Mouse (Mus musculus) forebrain, embryonic 15.5 days (tissue): ENCODE data around the gene Mtus2. TPM values are rescaled to one million over a fixed set of nuclear protein-coding genes. Genes with fewer than 3 reads are reported as not detected.

Source experiments
- ATAC-seq: fragments of 200-750 bp; cut with Nextera tagmentation; replicated peaks from 2 replicates; pipeline ENCODE4 v1.8.0; 2017; ENCODE audit warnings: mild to moderate bottlenecking, moderate TSS enrichment, moderate library complexity
- H3K27ac ChIP-seq: fragments of 300-500 bp; sonication (generic); replicated peaks from 2 replicates; pipeline ENCODE4 v1.5.1; 2015; ENCODE audit warnings: mild to moderate bottlenecking, inconsistent platforms
- H3K27me3 ChIP-seq: fragments of 300-500 bp; sonication (generic); 2 replicates; pipeline ENCODE4 v1.6.1; 2015; ENCODE audit warnings: inconsistent platforms
- H3K36me3 ChIP-seq: fragments of 300-500 bp; sonication (generic); 2 replicates; pipeline ENCODE4 v1.6.1; 2015; ENCODE audit warnings: mild to moderate bottlenecking, inconsistent platforms
- H3K4me1 ChIP-seq: fragments of 300-500 bp; sonication (generic); 2 replicates; pipeline ENCODE4 v1.6.1; 2015; ENCODE audit warnings: inconsistent platforms
- H3K4me2 ChIP-seq: fragments of 300-500 bp; sonication (generic); replicated peaks from 2 replicates; pipeline ENCODE4 v1.6.1; 2015; ENCODE audit warnings: mild to moderate bottlenecking, inconsistent platforms
- H3K4me3 ChIP-seq: fragments of 300-500 bp; sonication (generic); 2 replicates; pipeline ENCODE4 v1.5.1; 2015; ENCODE audit warnings: mild to moderate bottlenecking, inconsistent platforms
- H3K9ac ChIP-seq: fragments of 300-500 bp; sonication (generic); replicated peaks from 2 replicates; pipeline ENCODE4 v1.6.1; 2015; ENCODE audit warnings: mild to moderate bottlenecking, inconsistent platforms
- H3K9me3 ChIP-seq: fragments of 300-500 bp; sonication (generic); 2 replicates; pipeline ENCODE4 v1.6.1; 2016; ENCODE audit warnings: inconsistent platforms
- WGBS: fragments of 180-500 bp; shearing (Covaris S2); methylation state at CpG from one replicate; pipeline ENCODE4 v1.1.7; 2015; ENCODE audit warnings: mixed read lengths; 5-methylcytosine and 5-hydroxymethylcytosine counted together
- polyA plus RNA-seq: library from polyadenylated mRNA; unstranded; fragments of >200 nt; fragmentation: Nextera tagmentation; extraction: Ambion mirVana; gene quantifications from 2 replicates; pipeline ENCODE4 v1.2.1, GENCODE M21; 2015

Mtus2 gene
- polyA plus RNA-seq, 1 experiment from 2014 or later = 20.0 TPM

DNA sequence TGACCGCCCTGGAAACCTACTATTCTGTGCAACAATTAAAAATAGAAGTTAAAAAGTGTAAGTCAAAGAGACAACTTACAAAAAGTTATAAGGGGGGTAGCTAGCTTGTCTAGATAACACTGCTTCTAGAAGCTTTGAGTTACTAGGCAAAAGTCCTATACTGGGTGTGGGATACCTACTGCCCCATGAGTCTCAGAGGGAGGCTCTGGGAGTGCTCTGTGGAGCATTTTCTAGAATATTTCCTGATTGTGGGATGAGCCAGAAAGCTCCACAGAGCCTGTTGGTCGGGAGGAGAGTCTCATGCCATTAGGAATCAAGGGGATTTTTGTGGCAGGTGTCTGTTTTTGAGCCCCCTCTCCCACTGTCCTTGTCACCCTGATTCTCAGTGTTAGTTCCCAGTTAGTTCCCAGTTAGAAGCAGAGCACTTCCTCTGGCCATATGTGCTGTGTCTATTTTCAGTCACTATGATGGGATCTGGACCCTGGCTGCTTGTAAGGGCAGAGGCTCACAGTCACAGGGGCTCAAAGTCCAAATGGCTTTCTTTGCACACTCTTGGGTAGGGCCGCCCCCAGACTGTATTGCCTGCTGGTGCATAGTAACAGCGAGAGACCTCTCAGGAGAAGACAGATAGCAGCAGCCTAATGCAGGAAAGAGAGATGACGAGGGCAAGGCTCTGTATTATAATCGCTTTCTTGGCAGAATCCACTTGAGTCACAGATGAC is 57.2 kb downstream of the Mtus2 start:
- no peaks in the 10 kb centered on the region for H3K4me1 ChIP-seq
- H3K9me3 ChIP-seq = no peaks in the 10 kb centered on the region
- ATAC-seq = no peak

DNA sequence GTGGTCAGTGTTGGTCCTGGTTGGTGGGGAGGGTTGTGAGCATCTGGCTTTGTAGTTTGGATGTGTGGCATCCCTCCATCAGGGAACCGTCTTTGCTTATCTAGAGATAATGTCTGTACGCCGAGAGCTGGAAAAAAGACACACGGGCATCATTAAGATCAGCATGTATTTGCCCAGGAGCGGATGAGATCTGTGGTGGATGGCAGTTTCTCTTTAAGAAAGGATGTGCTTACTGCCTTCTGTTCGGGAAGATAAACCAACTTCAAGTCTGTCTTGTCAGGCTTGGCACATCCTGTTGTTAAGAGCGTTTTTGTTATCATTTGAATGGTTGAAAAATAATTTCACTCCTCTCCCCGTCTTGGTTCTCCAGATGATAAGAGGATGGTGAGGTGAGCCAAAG is 58.3 kb downstream of the Mtus2 start:
- Histone ChIP-seq H3K4me2 (no peak overlapping the region), H3K4me3 (no peak overlapping the region), H3K9ac (no peak overlapping the region), H3K4me1 (no peaks in the 10 kb centered on the region), H3K27ac (no peak overlapping the region), H3K27me3 (no peaks in the 10 kb centered on the region), H3K36me3 (no peaks in the 10 kb centered on the region), H3K9me3 (no peaks in the 10 kb centered on the region)
- 89% methylated on average over 8 of the region's 8 CpGs for WGBS
- no peak for ATAC-seq

More for the DNA sequence above, 57.2 kb downstream of the Mtus2 start:
- Histone ChIP-seq H3K4me2 (no peak overlapping the region), H3K9ac (no peak overlapping the region), H3K36me3 (no peaks in the 10 kb centered on the region), H3K27me3 (no peaks in the 10 kb centered on the region), H3K4me3 (no peak overlapping the region), H3K27ac (no peak overlapping the region)
- WGBS = 79% methylated on average over 6 of the region's 6 CpGs

DNA sequence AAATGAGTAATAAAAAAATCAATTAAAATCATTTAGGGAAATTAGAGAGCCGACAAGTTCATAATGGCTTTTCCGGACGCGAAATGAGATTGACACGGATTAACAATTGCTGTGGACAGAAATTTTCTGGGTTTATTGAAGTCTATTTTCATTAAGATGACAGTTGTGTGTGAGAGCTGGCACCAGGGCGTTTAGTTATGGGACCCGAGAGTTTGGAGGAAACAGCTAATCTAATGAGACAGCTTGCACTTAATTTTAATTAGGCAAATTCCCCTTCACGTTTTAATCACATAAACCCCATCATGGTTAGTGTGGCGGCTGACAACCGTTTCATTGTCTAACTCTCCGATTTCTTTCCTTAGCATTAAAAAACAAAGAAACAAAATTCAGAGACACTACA is 60.3 kb downstream of the Mtus2 start:
- H3K27ac ChIP-seq = no peak overlapping the region
- H3K27me3 ChIP-seq = no peaks in the 10 kb centered on the region
- WGBS = 70% methylated on average over 11 of the region's 11 CpGs
- no peak for ATAC-seq
- H3K9ac ChIP-seq = no peak overlapping the region
- no peaks in the 10 kb centered on the region for H3K36me3 ChIP-seq
- H3K9me3 ChIP-seq = no peaks in the 10 kb centered on the region
- no peak overlapping the region for H3K4me3 ChIP-seq
- H3K4me2 ChIP-seq = no peak overlapping the region
- no peaks in the 10 kb centered on the region for H3K4me1 ChIP-seq

DNA sequence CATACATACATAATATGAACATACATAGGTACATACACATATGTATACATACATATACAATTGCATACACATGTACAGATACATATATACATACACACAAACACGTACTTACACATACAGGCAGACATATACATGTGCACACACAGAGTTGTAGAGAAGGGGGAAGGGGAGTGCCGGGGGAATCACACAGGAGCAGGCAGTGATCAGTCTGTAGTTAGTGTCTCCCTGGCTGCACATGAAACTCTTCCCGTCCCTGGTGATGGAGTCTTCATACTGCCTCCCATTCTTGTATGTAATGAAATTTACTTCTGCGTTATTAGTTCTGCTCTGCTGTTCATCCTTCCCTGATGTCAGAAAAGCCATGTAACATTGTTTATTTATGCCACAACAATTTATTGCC is 65.7 kb downstream of the Mtus2 start:
- Histone ChIP-seq H3K4me1 (no peaks in the 10 kb centered on the region), H3K4me3 (no peak overlapping the region), H3K27ac (no peak overlapping the region), H3K9ac (no peak overlapping the region), H3K36me3 (no peaks in the 10 kb centered on the region), H3K9me3 (no peaks in the 10 kb centered on the region), H3K27me3 (no peaks in the 10 kb centered on the region), H3K4me2 (no peak overlapping the region)
- WGBS = 89% methylated on average over 4 of the region's 4 CpGs
- no peak for ATAC-seq

DNA sequence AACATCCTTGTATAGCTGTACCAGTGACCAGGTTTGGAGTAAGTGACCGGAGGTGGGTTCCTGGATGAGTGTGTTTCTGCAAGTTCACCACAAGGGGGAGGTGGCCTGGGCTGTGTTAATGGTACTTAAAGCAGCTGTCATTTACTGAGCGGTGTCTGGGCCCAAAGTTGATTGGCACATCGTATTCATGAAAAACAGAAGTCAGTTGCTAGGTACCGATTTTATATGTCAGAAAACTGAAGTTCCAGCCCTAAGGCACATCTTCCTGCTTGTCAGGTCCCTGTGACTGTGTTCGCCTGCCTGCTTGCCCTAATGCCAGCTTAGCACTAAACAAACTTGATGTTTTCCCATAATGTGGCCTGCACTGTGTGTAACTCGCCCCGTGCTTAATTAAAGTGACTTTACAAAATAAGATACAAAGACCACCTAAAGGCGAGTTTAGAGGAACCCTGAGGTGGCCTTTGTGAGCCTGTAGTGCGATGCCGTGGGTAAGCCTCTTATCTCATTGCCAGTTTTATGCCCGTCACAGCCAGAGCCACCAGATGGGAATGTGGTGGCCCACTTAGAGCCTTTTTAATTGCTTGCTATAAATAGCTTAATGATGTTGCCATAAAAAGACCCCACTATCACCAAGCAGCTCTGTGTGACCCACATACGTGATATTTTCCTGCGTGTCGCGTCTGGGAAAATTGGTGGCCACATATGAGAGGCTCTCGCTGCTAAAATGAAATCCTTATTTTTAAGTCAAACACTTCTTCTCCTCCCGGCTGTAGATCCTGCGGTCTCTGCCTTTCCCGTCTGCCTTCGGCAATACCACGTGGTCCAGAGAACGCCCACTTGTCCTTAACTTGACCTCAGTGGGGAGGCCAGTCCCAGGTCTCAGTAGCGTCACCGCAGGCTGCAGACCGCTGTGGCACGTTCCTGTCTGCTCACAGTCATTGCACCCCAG is 69.6 kb downstream of the Mtus2 start:
- no peak for ATAC-seq
- no peaks in the 10 kb centered on the region for H3K36me3 ChIP-seq
- H3K27me3 ChIP-seq = no peaks in the 10 kb centered on the region
- H3K27ac ChIP-seq = no peak overlapping the region
- H3K9ac ChIP-seq = no peak overlapping the region
- H3K4me2 ChIP-seq = no peak overlapping the region
- no peaks in the 10 kb centered on the region for H3K9me3 ChIP-seq
- no peaks in the 10 kb centered on the region for H3K4me1 ChIP-seq
- no peak overlapping the region for H3K4me3 ChIP-seq
- WGBS = 52% methylated on average over 26 of the region's 26 CpGs

DNA sequence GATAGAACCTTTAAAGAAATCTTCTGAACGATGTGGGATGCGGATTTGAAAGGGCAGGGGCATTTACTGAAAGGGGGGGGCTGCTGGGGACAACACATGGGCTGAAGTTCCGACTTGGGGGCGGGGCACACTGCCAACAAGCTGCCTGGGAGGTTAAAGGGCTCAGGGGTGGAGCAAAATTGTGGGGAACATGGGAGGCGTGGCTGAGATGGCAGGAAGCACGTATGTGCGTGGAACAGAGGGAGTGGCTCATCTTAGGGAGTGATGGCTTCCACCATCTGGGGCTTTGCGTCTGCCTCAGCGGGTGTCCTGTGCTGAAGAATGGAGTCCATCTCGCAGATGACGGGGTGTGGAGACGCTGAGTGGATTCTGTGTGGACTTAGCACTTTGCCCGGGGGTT is 70.9 kb downstream of the Mtus2 start:
- Histone ChIP-seq H3K27me3 (no peaks in the 10 kb centered on the region), H3K9me3 (no peaks in the 10 kb centered on the region), H3K4me3 (no peak overlapping the region), H3K9ac (no peak overlapping the region), H3K4me1 (no peaks in the 10 kb centered on the region), H3K36me3 (no peaks in the 10 kb centered on the region), H3K4me2 (no peak overlapping the region), H3K27ac (no peak overlapping the region)
- no peak for ATAC-seq
- WGBS = 63% methylated on average over 13 of the region's 13 CpGs

DNA sequence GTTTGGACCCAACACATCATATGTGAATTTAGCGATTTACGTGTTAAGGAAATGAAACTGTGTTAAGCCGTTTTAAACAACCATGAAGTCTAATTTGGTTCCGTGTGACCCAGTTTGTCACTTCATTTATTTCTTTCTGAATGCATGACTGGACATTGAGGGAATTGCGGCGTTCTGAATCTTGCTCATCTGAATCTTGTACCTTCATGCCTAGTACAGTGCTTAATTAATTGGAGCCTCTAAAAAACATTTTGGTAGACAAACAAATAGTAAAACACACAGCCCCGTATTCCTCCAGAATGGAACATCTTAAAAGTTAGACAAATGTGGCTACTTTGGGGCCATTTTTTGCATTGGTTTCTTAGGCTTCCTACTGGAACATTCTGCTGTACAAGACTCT is 84.5 kb downstream of the Mtus2 start:
- H3K27ac ChIP-seq = no peak overlapping the region
- H3K36me3 ChIP-seq = no peaks in the 10 kb centered on the region
- H3K4me3 ChIP-seq = no peak overlapping the region
- H3K27me3 ChIP-seq = no peaks in the 10 kb centered on the region
- 93% methylated on average over 7 of the region's 7 CpGs for WGBS
- H3K9ac ChIP-seq = no peak overlapping the region
- no peak for ATAC-seq
- no peaks in the 10 kb centered on the region for H3K9me3 ChIP-seq
- no peak overlapping the region for H3K4me2 ChIP-seq
- no peaks in the 10 kb centered on the region for H3K4me1 ChIP-seq

DNA sequence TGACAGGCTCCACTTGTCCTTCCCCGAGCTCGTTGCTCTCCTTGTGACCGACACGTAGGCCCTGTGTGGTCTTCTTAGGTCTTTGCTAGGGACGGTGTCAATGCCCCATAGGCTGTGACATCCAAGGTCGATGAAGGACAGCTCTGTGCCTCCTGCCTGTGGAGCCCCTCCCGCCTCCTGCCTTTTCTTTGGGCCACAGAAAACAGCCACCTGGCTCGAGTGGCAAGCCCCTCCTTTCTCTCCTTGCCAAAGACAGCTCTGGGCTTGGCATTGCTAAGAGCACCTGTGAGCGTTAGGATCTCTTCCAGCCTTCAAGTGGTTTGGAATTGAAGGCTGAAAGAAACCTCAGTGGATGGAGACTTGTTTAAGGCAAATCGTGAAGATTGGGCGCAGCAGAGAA is 91.1 kb downstream of the Mtus2 start:
- 82% methylated on average over 11 of the region's 11 CpGs for WGBS
- H3K4me2 ChIP-seq = no peak overlapping the region
- no peak overlapping the region for H3K4me3 ChIP-seq
- H3K27me3 ChIP-seq = no peaks in the 10 kb centered on the region
- no peak overlapping the region for H3K27ac ChIP-seq
- no peaks in the 10 kb centered on the region for H3K9me3 ChIP-seq
- ATAC-seq = no peak
- no peaks in the 10 kb centered on the region for H3K36me3 ChIP-seq
- no peak overlapping the region for H3K9ac ChIP-seq
- H3K4me1 ChIP-seq = 0 out of 2 replicates have a peak, but pooled peaks cover 2% of the 10 kb centered on the region

DNA sequence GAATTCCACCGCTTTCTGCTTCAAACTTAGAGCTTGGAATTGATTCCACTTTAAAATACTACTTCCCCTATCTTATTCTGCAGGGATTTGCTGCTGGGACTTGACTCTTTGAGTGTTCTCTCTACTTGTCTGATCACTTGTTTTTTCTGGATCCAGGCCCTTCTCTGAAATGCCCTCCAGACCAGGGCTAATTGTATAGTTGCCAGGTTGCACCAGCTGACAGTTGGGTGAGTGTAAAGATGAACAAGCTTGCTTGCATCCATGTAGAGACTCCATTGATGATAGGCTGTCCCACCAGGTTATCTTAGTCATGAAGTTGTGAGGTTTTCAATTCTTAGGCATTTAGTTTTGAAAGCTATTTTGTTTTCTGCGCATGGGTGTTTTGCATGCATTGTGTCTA is 92.2 kb downstream of the Mtus2 start:
- Histone ChIP-seq H3K4me3 (no peak overlapping the region), H3K4me1 (0 out of 2 replicates have a peak, but pooled peaks cover 6% of the 10 kb centered on the region), H3K27ac (no peak overlapping the region), H3K4me2 (no peak overlapping the region), H3K9me3 (no peaks in the 10 kb centered on the region), H3K9ac (no peak overlapping the region), H3K36me3 (no peaks in the 10 kb centered on the region), H3K27me3 (no peaks in the 10 kb centered on the region)
- WGBS = 90% methylated on average over 2 of the region's 2 CpGs
- no peak for ATAC-seq

DNA sequence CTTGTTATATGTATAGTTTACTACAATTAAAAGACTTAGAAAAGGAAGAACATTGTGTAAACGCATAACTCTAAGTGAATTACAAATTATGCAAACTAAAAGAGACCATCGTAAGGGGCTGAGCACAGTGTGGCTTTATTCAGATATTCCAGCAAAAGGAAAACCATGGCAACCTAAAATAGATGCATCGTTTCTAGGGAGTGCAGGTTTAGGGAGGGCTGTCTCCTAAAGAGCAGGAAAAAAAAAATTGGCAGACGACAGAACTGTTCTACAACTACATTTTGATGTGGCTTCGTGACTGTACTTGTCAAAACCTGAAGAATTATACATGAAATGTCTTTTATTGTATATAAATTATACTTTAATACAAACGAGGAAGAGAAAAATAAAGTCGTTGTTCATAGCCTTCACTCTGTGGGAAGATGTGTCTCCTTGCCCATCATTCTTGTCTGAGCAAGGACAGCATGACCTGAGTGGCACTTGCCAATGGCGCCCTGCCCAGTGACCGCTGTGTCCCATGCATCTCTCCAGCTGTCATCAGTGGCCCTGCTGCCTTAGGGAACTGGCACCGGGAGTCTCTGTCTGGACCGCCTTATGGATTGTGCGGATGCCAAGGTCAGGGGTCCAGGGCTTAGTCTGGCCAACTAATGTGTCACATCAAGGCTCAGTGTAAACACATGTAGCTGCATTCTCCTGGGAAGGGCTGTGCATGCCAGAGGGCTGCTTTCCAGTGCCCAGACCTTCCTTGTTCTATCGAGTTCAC is 95.9 kb downstream of the Mtus2 start:
- H3K9ac ChIP-seq = no peak overlapping the region
- no peak; the same call in 1 of the 2 replicates for ATAC-seq
- no peaks in the 10 kb centered on the region for H3K9me3 ChIP-seq
- no peaks in the 10 kb centered on the region for H3K27me3 ChIP-seq
- 0 out of 2 replicates have a peak, but pooled peaks cover 6% of the 10 kb centered on the region for H3K4me1 ChIP-seq
- WGBS = 67% methylated on average over 13 of the region's 13 CpGs
- no peak overlapping the region for H3K4me3 ChIP-seq
- no peaks in the 10 kb centered on the region for H3K36me3 ChIP-seq
- no peak overlapping the region; the same call in 1 of the 2 replicates for H3K27ac ChIP-seq
- no peak overlapping the region for H3K4me2 ChIP-seq

DNA sequence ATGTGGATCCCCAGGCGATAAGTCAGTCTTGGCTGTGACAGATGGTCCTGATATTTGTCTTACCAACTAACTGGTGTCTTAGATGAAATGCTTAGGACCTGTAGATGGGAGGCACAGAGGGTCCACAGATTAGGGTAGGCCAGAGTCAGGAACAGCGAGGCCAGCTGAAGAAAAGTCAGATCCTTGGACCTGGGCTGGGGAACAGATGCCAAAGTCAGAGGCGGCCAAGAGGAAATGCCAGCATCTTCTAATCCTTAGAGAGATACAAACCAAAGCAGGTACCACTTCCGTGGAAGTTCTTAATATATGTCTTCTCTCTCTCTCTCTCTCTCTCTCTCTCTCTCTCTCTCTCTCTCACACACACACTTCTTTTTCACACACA is 96.5 kb downstream of the Mtus2 start:
- H3K27me3 ChIP-seq = no peaks in the 10 kb centered on the region
- no peak overlapping the region for H3K9ac ChIP-seq
- H3K4me3 ChIP-seq = no peak overlapping the region
- 0 out of 2 replicates have a peak, but pooled peaks cover 6% of the 10 kb centered on the region for H3K4me1 ChIP-seq
- no peak for ATAC-seq
- WGBS = 81% methylated on average over 4 of the region's 4 CpGs
- no peaks in the 10 kb centered on the region for H3K36me3 ChIP-seq
- H3K4me2 ChIP-seq = no peak overlapping the region
- H3K27ac ChIP-seq = no peak overlapping the region; the same call in 1 of the 2 replicates
- H3K9me3 ChIP-seq = no peaks in the 10 kb centered on the region

DNA sequence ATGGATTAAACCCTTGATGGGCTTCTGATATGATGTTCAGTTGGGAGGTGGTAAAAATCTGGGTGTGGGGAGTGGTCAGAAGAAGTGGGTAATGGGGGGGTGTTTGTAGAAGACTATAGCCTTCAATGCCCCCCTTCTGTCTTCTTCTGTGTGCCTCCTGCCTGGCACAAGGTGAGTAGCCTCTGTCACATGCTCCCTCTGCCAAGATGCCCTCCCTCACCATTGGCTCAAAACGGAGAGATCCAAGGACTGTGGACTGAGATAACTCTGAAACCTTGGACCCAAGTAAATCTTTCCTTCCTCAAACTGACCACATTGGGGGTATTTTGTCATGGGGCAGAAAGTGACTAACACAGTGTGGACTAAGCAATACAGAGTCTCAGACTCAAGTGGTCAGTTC is 99.7 kb downstream of the Mtus2 start:
- H3K9me3 ChIP-seq = no peaks in the 10 kb centered on the region
- H3K27me3 ChIP-seq = no peaks in the 10 kb centered on the region
- H3K36me3 ChIP-seq = no peaks in the 10 kb centered on the region
- 0 out of 2 replicates have a peak, but pooled peaks cover 6% of the 10 kb centered on the region for H3K4me1 ChIP-seq
- no peak overlapping the region for H3K4me3 ChIP-seq
- no peak for ATAC-seq
- WGBS = 81% methylated on average over 1 of the region's 1 CpGs
- H3K4me2 ChIP-seq = no peak overlapping the region
- no peak overlapping the region for H3K27ac ChIP-seq
- H3K9ac ChIP-seq = no peak overlapping the region
